Mouse (Mus musculus): ENCODE results near the gene Akt3.

- TF ChIP-seq CTCF (IDR thresholded peaks at IDR 0.05; ENCODE audit: extremely low read depth, insufficient read depth, low read length), result no peak
- no peak for TF ChIP-seq POLR2A (IDR thresholded peaks at IDR 0.05; ENCODE audit: extremely low read depth, insufficient read depth, low read length)
Observed at GRCm38 (mm10) chr1:177089048-177089447, 169.0 kb downstream of the Akt3 start.

Measured in cortical plate, adult 2 months (tissue).